14 mouse cellular contexts compared by ENCODE assay signal in the genomic region with DNA sequence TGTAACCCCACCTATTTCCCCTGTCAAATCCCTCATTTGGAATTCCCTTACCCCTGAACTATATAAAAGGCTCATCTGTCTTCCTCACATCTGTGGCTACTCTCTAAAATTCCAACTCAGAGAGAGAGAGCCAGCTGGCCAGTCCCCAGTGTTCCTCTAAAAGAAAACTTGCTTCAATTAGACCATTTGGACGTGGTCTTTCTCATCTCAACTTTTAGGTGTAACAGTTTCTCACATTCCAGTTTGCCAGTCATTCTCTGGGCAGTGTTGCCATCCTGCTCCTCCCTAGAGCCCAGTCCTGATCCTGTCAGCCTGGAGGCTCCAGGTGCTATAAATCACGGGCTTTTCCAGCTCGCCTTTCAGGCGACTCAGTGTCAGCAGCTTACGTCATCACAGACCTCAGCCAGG. TPM values are rescaled to one million over a fixed set of nuclear protein-coding genes. Genes with fewer than 3 reads are reported as not detected.
DNase-seq lines count a peak whose midpoint lies in the region; ATAC-seq and TF ChIP-seq lines count a peak whose summit lies in the region.
"Had no signal": no experiment of that assay in that cellular context is flagged by ENCODE, and none has a peak within 500 bp of the region (broad histone marks: within the 10 kb centered on the region; RNA-seq: fewer than 3 reads in every experiment).

No protein-coding gene starts in this region.

- H3K36me3 ChIP-seq in embryonic facial prominence, embryonic 15.5 days = no peaks in the 10 kb centered on the region
- H3K36me3 ChIP-seq: embryonic facial prominence, embryonic 13.5 days; limb, embryonic 12.5 days had no signal

- no peak for TF ChIP-seq CTCF in layer of hippocampus, adult 2 months (conservative IDR thresholded peaks at IDR 0.05)

- no peaks in the 10 kb centered on the region for H3K9me3 ChIP-seq in embryonic facial prominence, embryonic 15.5 days (replicated peaks)
- H3K9me3 ChIP-seq: embryonic facial prominence, embryonic 13.5 days had no signal

- H3K9ac ChIP-seq in embryonic facial prominence, embryonic 15.5 days = no peak overlapping the region
- H3K9ac ChIP-seq: embryonic facial prominence, embryonic 13.5 days; limb, embryonic 12.5 days had no signal

- peaks cover 13% of the 10 kb centered on the region; the same call in 1 of the 2 replicates for H3K4me1 ChIP-seq in embryonic facial prominence, embryonic 15.5 days

- H3K27ac ChIP-seq in layer of hippocampus, adult 2 months = 0 out of 2 replicates have a peak overlapping the region, but pooled peaks have one; percentile 28
- no peak overlapping the region for H3K27ac ChIP-seq in embryonic facial prominence, embryonic 15.5 days (replicated peaks)
- H3K27ac ChIP-seq: embryonic facial prominence, embryonic 13.5 days; limb, embryonic 12.5 days had no signal

- no peak overlapping the region for H3K4me3 ChIP-seq in layer of hippocampus, adult 2 months
- no peak overlapping the region for H3K4me3 ChIP-seq in embryonic facial prominence, embryonic 15.5 days (replicated peaks)
- H3K4me3 ChIP-seq: embryonic facial prominence, embryonic 13.5 days; limb, embryonic 12.5 days had no signal

- ATAC-seq in embryonic facial prominence, embryonic 15.5 days (ENCODE audit: insufficient number of reproducible peaks, low FRiP score, low TSS enrichment, low read depth) = peak; percentile 51; the same call in 1 of the 2 replicates
- ATAC-seq: CD4-positive, CD25-positive, alpha-beta regulatory T cell, adult 4 months; forebrain, embryonic 14.5 days had no signal

- H3K27me3 ChIP-seq in embryonic facial prominence, embryonic 15.5 days = no peaks in the 10 kb centered on the region
- H3K27me3 ChIP-seq: embryonic facial prominence, embryonic 13.5 days; limb, embryonic 12.5 days had no signal

- no peak overlapping the region for H3K4me2 ChIP-seq in embryonic facial prominence, embryonic 15.5 days (replicated peaks)
- H3K4me2 ChIP-seq: embryonic facial prominence, embryonic 13.5 days; limb, embryonic 12.5 days had no signal

- DNase-seq in layer of hippocampus, adult 2 months (ENCODE audit: low spot score in 2 of 2) = no peak
- DNase-seq in layer of hippocampus, adult 9-11 months = no peak
- peak; percentile 45 for DNase-seq in gastrocnemius, adult 8-10 months (ENCODE audit: low spot score in 2 of 2)
- DNase-seq in heart, postnatal 4 days = peak; percentile 25
- DNase-seq in cerebellum, postnatal 36 days = no peak
- DNase-seq in neural tube, embryonic 10.5 days (ENCODE audit: extremely low spot score, low spot score) = no peak
- DNase-seq: lung, adult 18-20 months; right cerebral cortex, adult 18-20 months; thymus, adult 2 months had no signal

- 51% methylated on average over 5 of the region's 5 CpGs for WGBS in embryonic facial prominence, embryonic 15.5 days

RNA-seq across cellular contexts. Expression of a gene that starts 56.3 kb away (rescaled TPM):
- total RNA-seq in layer of hippocampus, adult 2 months (2021) = 1 to 10 TPM; 2.5 to 4.9 TPM
- polyA plus RNA-seq in embryonic facial prominence, embryonic 15.5 days (2015; fragmentation: Nextera tagmentation; extraction: Ambion mirVana) = 0.68 and 0.81 TPM in 2 replicates
- 1 to 10 TPM; 2.2 to 3.6 (median 2.8) TPM for total RNA-seq in gastrocnemius, adult 8-10 months (2022)
- 10 to 100 TPM in 1 of 2 experiments, 1 to 10 TPM in 1; 7.2 to 10.1 TPM for total RNA-seq in heart, postnatal 4 days (2021)

Comparison
In these comparisons a context has a peak if more than half of its experiments do, and no peak if none do; other contexts are left out.
1. DNase-seq: peak in gastrocnemius, adult 8-10 months (2 of 2) and heart, postnatal 4 days (single experiment); none in layer of hippocampus, adult 2 months (0 of 2), layer of hippocampus, adult 9-11 months (single experiment), cerebellum, postnatal 36 days (0 of 2) and neural tube, embryonic 10.5 days (single experiment).